Mouse (Mus musculus) forebrain, embryonic 11.5 days (tissue): ENCODE data around the gene Calm1. TPM values are rescaled to one million over a fixed set of nuclear protein-coding genes. Genes with fewer than 3 reads are reported as not detected.
"Not testable (repeated sequence)": the region's sequence is repeated elsewhere in the genome, so short reads cannot be mapped to it uniquely, and the experiment has no call there.

Experiments used
- ATAC-seq: fragments of 200-750 bp; cut with Nextera tagmentation; replicated peaks from 2 replicates; pipeline ENCODE4 v1.8.0; 2017; ENCODE audit warnings: moderate TSS enrichment; ENCODE audit not compliant: low FRiP score
- DNase-seq: peaks from one replicate; pipeline ENCODE4 v3.0.0-alpha.2; 2017; ENCODE audit warnings: low spot score
- H3K27ac ChIP-seq: fragments of 300-500 bp; sonication (generic); 2 replicates; pipeline ENCODE4 v1.5.1; 2014; ENCODE audit warnings: low read depth, low read length
- H3K27me3 ChIP-seq: fragments of 300-500 bp; sonication (generic); 2 replicates; pipeline ENCODE4 v1.6.1; 2014; ENCODE audit warnings: mild to moderate bottlenecking, low read length, mixed read lengths; ENCODE audit not compliant: control insufficient read depth, insufficient read depth
- H3K36me3 ChIP-seq: fragments of 300-500 bp; sonication (generic); 2 replicates; pipeline ENCODE4 v1.6.1; 2014; ENCODE audit warnings: mild to moderate bottlenecking, low read length, moderate library complexity, mixed read lengths; ENCODE audit not compliant: control insufficient read depth, insufficient read depth
- H3K4me1 ChIP-seq: fragments of 300-500 bp; sonication (generic); replicated peaks from 2 replicates; pipeline ENCODE4 v1.6.1; 2014; ENCODE audit warnings: low read length, mixed read lengths; ENCODE audit not compliant: control insufficient read depth, insufficient read depth
- H3K4me2 ChIP-seq: fragments of 300-500 bp; sonication (generic); 2 replicates; pipeline ENCODE4 v1.6.1; 2014; ENCODE audit warnings: low read depth, mild to moderate bottlenecking, low read length, moderate library complexity, mixed read lengths; ENCODE audit not compliant: severe bottlenecking
- H3K4me3 ChIP-seq: fragments of 300-500 bp; sonication (generic); 2 replicates; pipeline ENCODE4 v1.5.1; 2014; ENCODE audit warnings: low read depth, low read length
- H3K9ac ChIP-seq: fragments of 300-500 bp; sonication (generic); 2 replicates; pipeline ENCODE4 v1.6.1; 2014; ENCODE audit warnings: low read length
- H3K9me3 ChIP-seq: fragments of 300-500 bp; sonication (generic); 2 replicates; pipeline ENCODE4 v1.6.1; 2016; ENCODE audit warnings: low read length, mixed read lengths; ENCODE audit not compliant: control insufficient read depth
- WGBS: fragments of 180-500 bp; shearing (Covaris S2); extraction: QIAGEN DNeasy Blood & Tissue Kit; methylation state at CpG from one replicate; pipeline ENCODE4 v1.1.7; 2014; 5-methylcytosine and 5-hydroxymethylcytosine counted together
- polyA plus RNA-seq: library from polyadenylated mRNA; unstranded; fragments of >200 nt; fragmentation: Nextera tagmentation; extraction: Ambion mirVana; gene quantifications from 2 replicates; pipeline ENCODE4 v1.2.1, GENCODE M21; 2014

The Calm1 gene
- polyA plus RNA-seq, 1 experiment from 2014 or later, result 1,283 TPM

DNA sequence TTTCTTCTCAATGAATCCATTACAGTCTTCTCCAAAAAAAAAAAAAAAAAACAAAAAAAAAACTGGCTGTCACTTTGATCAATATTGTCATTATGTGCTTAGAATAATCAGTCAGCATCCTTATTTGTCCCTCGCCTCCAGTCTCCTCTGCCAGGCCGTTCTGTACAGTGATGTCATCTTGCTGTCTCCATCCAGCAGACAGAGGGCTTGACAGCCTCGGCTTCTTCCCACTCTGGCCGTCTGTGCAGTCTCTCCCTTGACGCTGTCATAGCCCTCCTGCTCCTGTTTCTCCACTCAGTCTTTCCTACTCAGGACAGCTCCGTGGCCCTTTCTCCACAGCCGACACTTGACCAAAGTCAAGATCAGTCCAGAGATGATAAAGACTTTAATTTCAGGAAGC is 26.8 kb upstream of the Calm1 start:
- WGBS, result 89% methylated on average over 7 of the region's 7 CpGs
- ATAC-seq, result no peak

DNA sequence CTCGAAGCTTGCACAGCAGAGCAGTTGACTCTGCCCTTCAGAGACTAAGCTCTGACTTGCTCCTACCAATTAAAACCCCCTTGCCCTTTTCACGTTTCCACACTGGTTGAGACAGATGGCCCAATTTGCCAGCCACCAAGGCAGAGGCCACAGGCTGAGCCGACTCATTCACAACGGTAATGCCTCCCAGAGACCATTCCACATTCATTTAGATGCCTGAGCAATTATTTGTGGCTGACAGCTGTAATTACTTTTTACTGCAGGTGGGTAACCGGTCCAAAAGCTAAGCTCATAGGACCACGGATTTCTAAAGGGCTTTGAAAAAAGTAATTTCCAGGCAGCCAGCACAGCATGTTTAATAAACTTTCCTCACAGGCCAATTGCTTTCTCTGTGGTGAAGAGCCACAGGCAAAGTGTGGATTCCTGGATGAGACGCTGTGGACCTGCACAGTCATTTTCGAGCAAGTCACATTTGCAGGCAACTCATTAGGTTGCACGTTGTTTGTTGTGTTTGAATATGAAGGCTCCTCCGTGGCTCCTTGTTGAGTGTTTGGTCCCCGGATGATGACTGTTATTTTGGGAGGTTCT is 22.7 kb upstream of the Calm1 start:
- peak; percentile 80 for ATAC-seq
- Histone ChIP-seq H3K4me3 (no peak overlapping the region), H3K27me3 (no peaks in the 10 kb centered on the region), H3K9me3 (no peaks in the 10 kb centered on the region), H3K36me3 (no peaks in the 10 kb centered on the region), H3K4me2 (no peak overlapping the region), H3K9ac (no peak overlapping the region), H3K27ac (no peak overlapping the region), H3K4me1 (0 out of 2 replicates have a peak, but pooled peaks cover 2% of the 10 kb centered on the region)
- peak; percentile 74 for DNase-seq
- WGBS, result 36% methylated on average over 11 of the region's 11 CpGs

More for the DNA sequence above, 26.8 kb upstream of the Calm1 start:
- H3K4me3 ChIP-seq, result no peak overlapping the region
- DNase-seq, result no peak
- H3K9me3 ChIP-seq, result no peaks in the 10 kb centered on the region
- H3K27ac ChIP-seq, result no peak overlapping the region
- H3K27me3 ChIP-seq, result no peaks in the 10 kb centered on the region
- no peak overlapping the region for H3K9ac ChIP-seq
- peaks cover 7% of the 10 kb centered on the region for H3K4me1 ChIP-seq
- no peak overlapping the region for H3K4me2 ChIP-seq
- no peaks in the 10 kb centered on the region for H3K36me3 ChIP-seq

DNA sequence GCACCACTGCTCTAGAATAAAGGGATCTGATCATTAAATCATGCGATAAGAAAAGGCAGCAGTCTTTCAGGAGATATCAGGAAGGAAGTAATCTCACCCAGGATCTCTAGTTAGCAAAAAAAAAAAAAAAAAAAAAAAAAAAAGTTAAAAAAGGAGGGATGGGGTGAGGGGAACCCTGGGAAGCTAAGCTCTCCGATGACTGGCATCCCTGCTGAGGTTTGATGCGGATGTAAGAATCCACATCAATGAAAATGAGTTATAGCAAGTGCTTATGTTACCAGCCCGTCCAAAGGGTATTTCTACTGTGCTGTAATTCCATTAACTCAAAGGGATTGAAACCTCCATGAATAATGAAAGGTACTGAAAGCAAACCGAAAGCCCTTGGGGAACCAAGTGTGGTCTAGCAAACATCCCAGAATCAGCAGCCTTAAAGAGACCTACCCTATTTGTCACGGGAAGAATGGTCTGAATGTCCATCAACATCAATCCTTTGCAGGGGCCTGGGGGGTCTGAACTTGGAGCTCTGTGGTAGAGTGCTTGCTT is 20.3 kb upstream of the Calm1 start:
- Histone ChIP-seq H3K27me3 (no peaks in the 10 kb centered on the region), H3K27ac (no peak overlapping the region), H3K4me1 (0 out of 2 replicates have a peak, but pooled peaks cover 2% of the 10 kb centered on the region), H3K9me3 (no peaks in the 10 kb centered on the region), H3K36me3 (no peaks in the 10 kb centered on the region), H3K4me2 (no peak overlapping the region), H3K9ac (no peak overlapping the region), H3K4me3 (no peak overlapping the region)
- WGBS, result 28% methylated on average over 6 of the region's 6 CpGs
- ATAC-seq, result no peak
- DNase-seq, result no peak

DNA sequence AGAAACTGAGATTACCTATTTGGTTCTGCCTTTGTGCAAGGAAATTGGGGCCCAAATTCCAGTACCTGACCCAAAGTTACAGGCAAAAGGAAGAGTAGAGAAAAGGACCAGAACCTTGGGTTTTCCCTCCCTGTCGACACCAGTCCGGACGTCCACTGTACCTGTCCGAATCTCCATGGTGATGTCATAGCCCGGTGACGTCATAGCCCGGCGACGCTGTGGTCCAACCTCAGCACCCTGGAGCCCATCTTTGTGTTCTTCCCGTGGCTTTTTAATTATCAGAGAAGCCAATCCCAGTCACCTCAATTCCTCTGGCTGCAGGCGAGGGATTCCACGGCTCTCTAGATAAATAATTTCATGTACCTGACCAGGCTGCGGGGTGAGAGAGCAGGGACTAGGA is 18.4 kb upstream of the Calm1 start:
- H3K27me3 ChIP-seq, result no peaks in the 10 kb centered on the region

DNA sequence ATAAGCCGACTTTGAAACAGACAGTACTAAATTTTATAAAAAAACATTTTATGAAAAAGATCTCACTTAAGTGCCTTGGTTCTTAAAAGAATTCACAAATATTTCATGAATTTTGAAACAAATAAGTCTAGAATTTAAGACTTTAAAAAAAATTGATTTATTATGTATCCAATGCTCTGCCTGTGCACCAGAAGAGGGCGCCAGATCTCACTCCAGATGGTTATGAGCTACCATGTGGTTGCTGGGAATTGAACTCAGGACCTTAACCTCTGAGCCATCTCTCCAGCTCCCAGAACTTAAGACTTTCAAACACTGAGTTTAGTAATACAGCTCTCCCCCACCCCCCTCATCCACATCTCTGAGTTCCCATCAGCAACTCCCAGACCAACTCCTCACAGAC is 16.6 kb upstream of the Calm1 start:
- Histone ChIP-seq H3K9ac (no peak overlapping the region), H3K4me1 (peaks cover 2% of the 10 kb centered on the region; the same call in 1 of the 2 replicates), H3K9me3 (no peaks in the 10 kb centered on the region), H3K4me2 (no peak overlapping the region), H3K4me3 (no peak overlapping the region), H3K36me3 (no peaks in the 10 kb centered on the region), H3K27me3 (no peaks in the 10 kb centered on the region), H3K27ac (no peak overlapping the region)
- DNase-seq (no peak), ATAC-seq (no peak)
- 83% methylated on average over 2 of the region's 2 CpGs for WGBS

More for the DNA sequence above, 18.4 kb upstream of the Calm1 start:
- DNase-seq (no peak), ATAC-seq (no peak)
- 0 out of 2 replicates have a peak, but pooled peaks cover 1% of the 10 kb centered on the region for H3K4me1 ChIP-seq
- H3K9ac ChIP-seq, result no peak overlapping the region
- WGBS, result 91% methylated on average over 13 of the region's 13 CpGs
- H3K27ac ChIP-seq, result no peak overlapping the region
- no peak overlapping the region for H3K4me2 ChIP-seq
- no peak overlapping the region for H3K4me3 ChIP-seq
- no peaks in the 10 kb centered on the region for H3K9me3 ChIP-seq
- no peaks in the 10 kb centered on the region for H3K36me3 ChIP-seq

DNA sequence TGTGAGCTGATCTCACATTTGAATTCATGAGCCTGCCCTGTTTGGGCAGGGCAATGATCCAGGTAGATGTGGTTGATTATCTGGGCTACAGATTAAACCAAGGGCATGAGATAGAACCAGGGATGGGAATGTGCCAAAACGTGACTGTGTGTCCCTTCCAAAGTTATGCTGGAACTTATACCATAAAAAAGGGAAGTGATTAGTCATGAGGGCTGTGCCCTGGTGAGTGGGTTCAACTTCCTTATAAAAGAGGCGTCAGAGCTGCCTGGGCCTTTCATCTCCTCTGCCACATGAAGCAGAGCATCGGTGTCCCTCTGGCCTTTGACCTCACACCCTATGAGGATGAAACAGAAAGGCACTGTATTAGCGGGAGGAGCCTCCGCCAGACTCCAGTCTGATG is 15.3 kb upstream of the Calm1 start:
- no peak overlapping the region for H3K27ac ChIP-seq
- 82% methylated on average over 5 of the region's 5 CpGs for WGBS
- no peaks in the 10 kb centered on the region for H3K36me3 ChIP-seq
- no peaks in the 10 kb centered on the region for H3K9me3 ChIP-seq
- H3K4me2 ChIP-seq, result no peak overlapping the region
- no peak for ATAC-seq
- no peak overlapping the region for H3K4me3 ChIP-seq
- no peak for DNase-seq
- no peak overlapping the region for H3K9ac ChIP-seq
- H3K27me3 ChIP-seq, result no peaks in the 10 kb centered on the region
- peaks cover 2% of the 10 kb centered on the region; the same call in 1 of the 2 replicates for H3K4me1 ChIP-seq

DNA sequence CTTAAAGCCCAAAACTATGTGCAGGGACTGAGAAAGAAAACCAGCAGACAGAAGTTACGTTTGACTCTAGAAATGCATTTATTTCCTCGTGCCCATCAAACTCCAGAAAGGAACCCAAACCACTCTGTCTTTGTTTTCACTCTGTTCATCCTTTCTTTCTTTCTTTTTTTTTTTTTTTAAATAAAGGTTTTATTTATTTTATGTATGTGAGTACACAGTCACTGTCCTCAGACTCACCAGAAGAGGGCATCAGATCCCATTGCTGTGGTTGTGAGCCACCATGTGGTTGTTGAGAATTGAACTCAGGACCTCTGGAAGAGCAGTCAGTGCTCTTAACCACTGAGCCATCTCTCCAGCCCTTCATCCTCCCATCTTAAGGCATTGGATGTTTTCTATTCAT is 14.3 kb upstream of the Calm1 start:
- not testable (repeated sequence) for ATAC-seq, H3K4me1 ChIP-seq, H3K4me2 ChIP-seq, H3K27ac ChIP-seq, DNase-seq, H3K9ac ChIP-seq, H3K9me3 ChIP-seq, H3K36me3 ChIP-seq, H3K4me3 ChIP-seq, H3K27me3 ChIP-seq
- WGBS, result 83% methylated on average over 2 of the region's 2 CpGs

DNA sequence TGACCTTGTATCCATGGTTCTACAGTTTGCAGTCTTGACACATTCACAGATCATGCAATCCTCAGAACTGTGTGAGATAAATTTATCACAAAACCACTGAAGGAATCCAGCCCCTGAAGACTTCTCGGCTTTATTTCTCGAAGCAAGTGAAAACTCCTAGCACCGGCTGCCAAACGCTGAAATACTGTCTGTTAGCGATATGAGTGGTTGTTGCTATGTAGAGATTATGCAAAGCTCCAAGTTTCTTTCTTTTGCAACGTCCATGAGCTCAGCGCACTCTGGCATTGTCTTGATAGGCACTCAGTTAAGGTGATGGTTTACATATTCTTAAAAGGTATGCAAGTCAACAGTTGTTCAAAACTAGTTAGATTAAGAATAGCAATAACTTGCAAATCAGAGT is 13.3 kb upstream of the Calm1 start:
- 76% methylated on average over 7 of the region's 7 CpGs for WGBS
- Histone ChIP-seq H3K4me3 (no peak overlapping the region), H3K36me3 (no peaks in the 10 kb centered on the region)

DNA sequence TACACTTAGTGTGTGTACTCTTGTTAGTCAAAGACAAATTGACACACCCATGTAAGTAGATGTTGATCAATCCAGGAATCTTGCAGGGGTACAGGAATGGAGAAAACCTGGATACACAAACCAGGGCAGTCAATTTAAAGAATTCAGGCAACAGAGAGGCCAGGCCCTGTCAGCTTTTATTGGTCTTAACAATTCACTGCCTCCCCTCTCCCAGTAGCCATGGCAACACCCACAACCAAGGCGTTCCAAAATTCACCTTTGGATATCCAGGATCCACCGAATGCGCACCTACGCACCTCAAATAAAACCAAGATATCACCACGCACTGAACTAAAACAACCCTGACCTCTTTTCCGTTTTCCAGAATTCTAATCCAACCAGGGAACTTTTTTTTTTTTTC is 12.9 kb upstream of the Calm1 start:
- ATAC-seq (no peak; the same call in 1 of the 2 replicates), DNase-seq (no peak)
- WGBS, result 6% methylated on average over 6 of the region's 6 CpGs
- H3K36me3 ChIP-seq, result no peaks in the 10 kb centered on the region
- peak overlapping the region; percentile 98; the same call in 1 of the 2 replicates for H3K27ac ChIP-seq
- no peaks in the 10 kb centered on the region for H3K9me3 ChIP-seq
- H3K4me1 ChIP-seq, result peaks cover 2% of the 10 kb centered on the region; the same call in 1 of the 2 replicates
- peak overlapping the region; percentile 92 for H3K9ac ChIP-seq
- peak overlapping the region; percentile 78 for H3K4me2 ChIP-seq
- H3K27me3 ChIP-seq, result no peaks in the 10 kb centered on the region
- peak overlapping the region; percentile 64 for H3K4me3 ChIP-seq

More for the DNA sequence above, 13.3 kb upstream of the Calm1 start:
- Histone ChIP-seq H3K27me3 (no peaks in the 10 kb centered on the region), H3K4me1 (peaks cover 2% of the 10 kb centered on the region; the same call in 1 of the 2 replicates), H3K27ac (no peak overlapping the region), H3K9ac (no peak overlapping the region; the same call in 1 of the 2 replicates), H3K4me2 (no peak overlapping the region), H3K9me3 (no peaks in the 10 kb centered on the region)
- DNase-seq (no peak), ATAC-seq (no peak)
